13 mouse cellular contexts compared by ENCODE assay signal in genomic region chr1:74411753-74412325, GRCm38 (mm10). TPM values are rescaled to one million over a fixed set of nuclear protein-coding genes. Genes with fewer than 3 reads are reported as not detected.
"Had no signal": no experiment of that assay in that cellular context is flagged by ENCODE, and none has a peak within 500 bp of the region (broad histone marks: within the 10 kb centered on the region; RNA-seq: fewer than 3 reads in every experiment).

No protein-coding gene starts in this region.

- H3K4me1 ChIP-seq: lung, embryonic 15.5 days; midbrain, embryonic 13.5 days; neural tube, embryonic 15.5 days had no signal

- ATAC-seq: liver, postnatal 0 days; midbrain, embryonic 13.5 days had no signal

- H3K27me3 ChIP-seq: lung, embryonic 15.5 days; midbrain, embryonic 13.5 days; neural tube, embryonic 15.5 days had no signal

- H3K9me3 ChIP-seq: limb, embryonic 12.5 days; lung, embryonic 15.5 days; midbrain, embryonic 13.5 days; neural tube, embryonic 15.5 days had no signal

- DNase-seq: kidney, adult 8-10 months; kidney, postnatal 25 days; liver; liver, embryonic 13.5 days; liver, postnatal 0 days; spleen, adult 18-20 months; thymus, postnatal 36 days had no signal

- H3K27ac ChIP-seq: limb, embryonic 12.5 days; liver, embryonic 13.5 days; lung, embryonic 15.5 days; midbrain, embryonic 13.5 days; neural tube, embryonic 15.5 days had no signal

- H3K4me3 ChIP-seq: limb, embryonic 12.5 days; liver, embryonic 13.5 days; lung, embryonic 15.5 days; midbrain, embryonic 13.5 days; myocyte; neural tube, embryonic 15.5 days had no signal

- H3K4me2 ChIP-seq: limb, embryonic 12.5 days; liver, embryonic 13.5 days; lung, embryonic 15.5 days; midbrain, embryonic 13.5 days; neural tube, embryonic 15.5 days had no signal

- H3K36me3 ChIP-seq: limb, embryonic 12.5 days; liver, embryonic 13.5 days; lung, embryonic 15.5 days; midbrain, embryonic 13.5 days; neural tube, embryonic 15.5 days had no signal

- H3K9ac ChIP-seq: limb, embryonic 12.5 days; liver, embryonic 13.5 days; liver, postnatal 0 days; lung, embryonic 15.5 days; midbrain, embryonic 13.5 days; neural tube, embryonic 15.5 days had no signal

RNA-seq across cellular contexts. Expression of gene Vil1, which starts 2.7 kb away (rescaled TPM):
- total RNA-seq: megakaryocyte progenitor cell, adult 5-6 weeks had no signal

RNA-seq across cellular contexts. Expression of gene Catip, which starts 49.9 kb away (rescaled TPM):
- polyA plus RNA-seq: liver, postnatal 0 days had no signal
